Mouse (Mus musculus): ENCODE measurements around the gene Dnajc10. TPM values are rescaled to one million over a fixed set of nuclear protein-coding genes. Genes with fewer than 3 reads are reported as not detected.

Gene Dnajc10
- polyA plus RNA-seq (2017; shearing (Covaris generic)) = 10 to 100 TPM; 39.2 to 50.9 TPM

GRCm38 (mm10) chr2:80315242-80316161 lies at the start of gene Dnajc10:
TSS of gene Dnajc10 (plus strand) at chr2:80315466.

GRCm38 (mm10) chr2:80292172-80292571 lies 23.1 kb upstream of the Dnajc10 start, which contains the start of gene Prdx6b:
TSS of gene Prdx6b (plus strand) at chr2:80292472.

Other genes with a start within 250 kb of the Dnajc10 start
- gene Pde1a, start 186.0 kb upstream of the Dnajc10 start, polyA plus RNA-seq (2017; shearing (Covaris generic)) = under 1 TPM in 1 of 2 experiments, not detected in 1; 0.10 TPM
- not detected for gene Prdx6b, start 23.0 kb upstream of the Dnajc10 start, polyA plus RNA-seq (2017; shearing (Covaris generic))
- not detected for gene Frzb, start 132.2 kb downstream of the Dnajc10 start, polyA plus RNA-seq (2017; shearing (Covaris generic))

Data from activated CD4-positive, CD25-positive, alpha-beta regulatory T cell (primary cell).